Mouse (Mus musculus) lung, postnatal 0 days (tissue): ENCODE data around the gene Cbl.

Experiments used
- CTCF ChIP-seq: IDR thresholded peaks from 2 replicates; pipeline ENCODE4 v1.5.1; 2016; ENCODE audit warnings: antibody characterized with exemption, mild to moderate bottlenecking
- EP300 ChIP-seq: IDR thresholded peaks from 2 replicates; pipeline ENCODE4 v1.6.1; 2016; ENCODE audit warnings: antibody characterized with exemption, mild to moderate bottlenecking, control low read depth

GRCm38 (mm10) chr9:44137846-44138245 is 96.0 kb downstream of the Cbl start:
- no peak for TF ChIP-seq CTCF
- no peak for TF ChIP-seq EP300
